ENCODE assay signal across 1 mouse cellular context in the genomic region with DNA sequence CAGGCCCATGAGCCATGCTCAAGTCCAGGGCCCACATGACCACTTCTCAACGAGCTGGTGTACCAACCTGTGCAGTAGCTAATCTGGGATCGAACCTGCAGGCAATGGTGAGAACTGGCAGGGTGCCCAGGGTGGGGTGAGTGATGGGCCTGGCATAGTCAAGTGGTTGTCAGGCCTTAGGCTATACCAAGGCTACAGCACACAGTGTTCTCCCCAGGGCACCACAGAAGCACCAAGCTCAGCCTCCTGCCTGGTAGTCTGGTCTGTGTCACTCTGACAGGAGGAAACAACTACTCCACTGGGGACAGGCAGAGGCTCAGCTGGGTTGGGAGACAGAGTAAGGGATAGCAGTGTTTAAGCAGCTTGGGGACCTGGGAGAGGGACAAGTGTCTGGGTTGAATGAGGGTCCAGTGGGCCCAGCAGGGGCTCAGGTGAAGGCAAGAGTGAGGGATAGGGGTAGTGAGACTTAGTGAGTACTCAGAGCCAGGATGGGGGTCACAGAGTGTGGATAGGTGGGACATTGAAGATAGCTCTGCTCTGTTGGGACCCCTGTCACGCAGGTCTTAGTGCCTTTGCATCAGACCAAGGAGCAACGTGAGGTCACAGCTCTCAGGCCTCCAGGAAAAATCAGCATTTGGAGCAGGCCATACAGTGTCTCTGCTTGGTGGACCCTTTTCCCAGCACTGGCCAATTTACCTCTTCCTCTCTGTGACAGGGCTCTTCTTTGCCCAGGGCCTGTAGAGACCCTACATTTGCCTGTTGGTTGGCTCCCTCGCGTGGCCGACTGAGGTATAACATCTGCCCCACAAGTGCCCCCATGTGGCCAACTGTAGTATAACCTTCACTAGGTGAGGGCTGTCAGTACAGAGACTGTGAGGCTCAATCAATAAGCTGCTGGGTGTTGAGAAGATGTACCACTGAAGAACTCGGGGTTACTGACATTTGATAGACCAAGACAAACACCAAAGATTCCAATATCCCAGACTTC.
TF ChIP-seq lines count a peak whose summit lies in the region.

No protein-coding gene starts in this region.

TF ChIP-seq in CH12.LX, 34 proteins besides CTCF, POLR2A, EP300 and RAD21 (continued from another document):
- TF ChIP-seq JUN (IDR thresholded peaks at IDR 0.05; ENCODE audit: insufficient read depth, low read depth, low read length): no peak
- TF ChIP-seq ZC3H11A (IDR thresholded peaks at IDR 0.05; ENCODE audit: low read depth, low read length): peak; percentile 64
TF ChIP-seq in CH12.LX: peak in this region for 4.
